Mouse (Mus musculus) subcutaneous adipose tissue, adult 2 months (tissue): ENCODE data around the gene Sh2b3. TPM values are rescaled to one million over a fixed set of nuclear protein-coding genes. Genes with fewer than 3 reads are reported as not detected.

Source experiments
- polyA plus RNA-seq: library from polyadenylated mRNA; depleted of rRNA; stranded (reverse); fragments of >200 nt; gene quantifications from 2 replicates; pipeline ENCODE4 v1.2.3, GENCODE M21; 2012; ENCODE audit warnings: low replicate concordance; rRNA removed

Gene Sh2b3
- 34.1 and 35.1 TPM in 2 replicates for polyA plus RNA-seq

GRCm38 (mm10) chr5:121837441-121838340, at the start of gene Sh2b3:
Gene Sh2b3, minus strand, starts transcription at chr5:121837646.

DNA sequence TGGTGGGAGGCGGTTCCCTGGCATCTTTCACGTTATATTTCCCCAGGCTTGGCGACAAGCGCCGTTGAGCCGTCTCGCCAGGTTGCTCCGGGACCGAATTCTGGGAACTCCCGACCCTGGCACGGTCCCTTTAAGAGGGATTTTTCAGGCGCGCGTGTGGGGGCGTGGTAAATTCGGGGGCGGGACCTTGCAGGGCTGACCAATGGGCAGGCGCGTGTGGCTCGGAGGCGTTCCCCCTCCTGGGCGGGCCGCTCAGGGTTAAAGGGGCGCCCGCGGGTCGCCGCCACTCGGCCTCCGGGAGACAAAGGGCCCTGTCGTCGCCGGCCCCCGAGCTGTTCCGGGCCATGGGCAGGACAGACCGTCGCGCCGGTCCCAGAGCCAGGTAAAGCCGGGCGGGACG, 11.3 kb upstream of the Sh2b3 start, which contains the start of gene Pheta1:
Gene Pheta1 (plus strand): TSS at position 242 of the 400 bp plus-strand sequence.

Other genes starting within 250 kb of the Sh2b3 start
- 885 and 1,194 TPM in 2 replicates for gene Aldh2, start 243.8 kb downstream of the Sh2b3 start, polyA plus RNA-seq
- gene Acad12, start 218.7 kb downstream of the Sh2b3 start, polyA plus RNA-seq: 14.6 and 40.9 TPM in 2 replicates
- 12.5 and 12.6 TPM in 2 replicates for gene Acad10, start 177.1 kb downstream of the Sh2b3 start, polyA plus RNA-seq
- gene Brap, start 177.1 kb downstream of the Sh2b3 start, polyA plus RNA-seq: 25.7 and 28.2 TPM in 2 replicates
- gene Atxn2, start 126.3 kb downstream of the Sh2b3 start, polyA plus RNA-seq: 97.5 and 137 TPM in 2 replicates
- 10.6 and 22.8 TPM in 2 replicates for gene Pheta1, start 11.3 kb upstream of the Sh2b3 start, polyA plus RNA-seq
- gene Cux2, start 212.5 kb upstream of the Sh2b3 start, polyA plus RNA-seq: 1.2 and 2.9 TPM in 2 replicates